Mouse (Mus musculus) bone marrow macrophage, adult 2 months (primary cell): Measurements from ENCODE around the gene Rab40c.

Experiments
- CTCF ChIP-seq: IDR thresholded peaks from 2 replicates; pipeline ENCODE4 v1.5.1; 2012; ENCODE audit warnings: low read depth, mild to moderate bottlenecking, low read length, moderate library complexity
- POLR2A ChIP-seq: IDR thresholded peaks from 2 replicates; pipeline ENCODE4 v1.6.1; 2012; ENCODE audit warnings: mild to moderate bottlenecking, low read depth, low read length, borderline replicate concordance

DNA sequence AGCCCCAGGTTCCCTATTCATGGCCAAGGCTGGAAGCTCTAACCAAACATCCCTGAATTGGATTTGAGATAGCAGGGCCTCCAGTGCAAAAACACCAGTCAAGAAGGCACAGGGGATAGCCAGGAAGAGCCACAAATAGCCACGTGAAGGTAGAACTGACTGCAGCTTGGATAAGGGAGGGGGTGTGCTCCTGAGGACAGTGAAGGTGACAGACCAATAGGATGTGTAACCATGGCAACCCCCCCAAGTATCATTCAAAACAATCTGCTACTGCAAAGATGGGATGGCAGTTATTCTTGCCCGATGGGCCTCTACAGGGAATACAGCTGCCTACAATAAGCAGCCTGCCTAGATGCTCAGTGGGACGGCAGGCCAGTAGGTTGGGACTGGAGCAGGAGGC lies 82.0 kb downstream of the Rab40c start:
- no peak for TF ChIP-seq CTCF
- no peak for TF ChIP-seq POLR2A
